Mouse (Mus musculus): ENCODE data around the gene Tmem217. TPM values are rescaled to one million over a fixed set of nuclear protein-coding genes. Genes with fewer than 3 reads are reported as not detected.

Gene Tmem217
- polyA plus RNA-seq, 1 experiment = not detected

DNA sequence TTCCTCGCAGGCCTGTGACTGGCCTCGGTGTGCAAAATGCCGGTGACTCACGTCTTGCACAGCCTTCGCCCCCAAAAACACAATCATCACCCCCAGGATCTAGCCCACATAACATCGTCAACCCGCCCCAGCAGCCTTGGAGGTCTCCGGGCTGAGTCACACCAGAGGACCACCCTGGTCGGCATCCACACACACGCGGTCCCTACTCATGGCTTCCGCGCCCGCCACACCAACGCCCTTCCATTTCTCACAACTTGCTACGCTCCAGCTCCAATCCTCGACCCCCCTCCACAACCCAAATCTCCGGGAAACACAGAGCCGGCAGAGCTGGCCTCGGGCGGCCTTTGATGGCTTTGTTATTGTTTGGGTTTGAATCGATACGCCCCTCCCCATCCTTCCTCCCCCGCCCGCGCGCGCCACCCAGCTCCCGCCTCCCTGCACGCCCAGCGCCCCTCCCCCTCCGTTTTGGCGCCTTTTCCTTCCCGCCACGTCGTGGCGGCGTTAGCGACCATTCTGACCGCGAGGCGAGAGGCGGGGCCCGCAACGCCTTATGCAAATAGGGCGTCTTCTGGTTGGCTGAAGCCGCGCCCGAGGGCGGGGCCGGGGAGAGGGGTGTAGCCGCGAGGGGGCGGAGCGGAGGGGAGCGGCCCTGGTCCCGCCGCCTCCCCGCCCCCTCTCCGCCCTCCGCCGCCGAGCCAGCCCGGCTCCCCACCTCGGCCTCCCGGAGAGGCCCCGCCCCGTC, 62.0 kb downstream of the Tmem217 start:
- TF ChIP-seq USF1 (IDR thresholded peaks at IDR 0.05; ENCODE audit: low read depth) (no peak), CEBPB (IDR thresholded peaks at IDR 0.05; ENCODE audit: low read depth) (no peak), CTCF (IDR thresholded peaks at IDR 0.05; ENCODE audit: control insufficient read depth, insufficient read depth, insufficient read length) (no peak), MAX (IDR thresholded peaks at IDR 0.05) (no peak), FOSL1 (IDR thresholded peaks at IDR 0.05; ENCODE audit: insufficient read depth, low read length, poor library complexity, severe bottlenecking) (no peak), MYOG (IDR thresholded peaks at IDR 0.05; ENCODE audit: control insufficient read depth, extremely low read depth, insufficient read length) (no peak), MYOD1 (IDR thresholded peaks at IDR 0.05; ENCODE audit: control insufficient read depth, insufficient read length, low read depth) (no peak)
- Histone ChIP-seq H3K36me3 (ENCODE audit: control insufficient read depth, insufficient read depth) (peaks cover 10% of the 10 kb centered on the region), H3ac (ENCODE audit: control insufficient read depth, insufficient read length, low read depth) (peak overlapping the region; percentile 70), H3K79me2 (ENCODE audit: control insufficient read depth, insufficient read depth) (peaks cover 13% of the 10 kb centered on the region), H3K4me3 (ENCODE audit: insufficient read depth, poor library complexity, severe bottlenecking) (peak overlapping the region; percentile 56), H3K27me3 (ENCODE audit: control insufficient read depth, insufficient read depth, insufficient read length) (no peaks in the 10 kb centered on the region), H3K79me3 (ENCODE audit: low read depth) (peaks cover 5% of the 10 kb centered on the region)

GRCm38 (mm10) chr17:29488978-29489970, 62.9 kb downstream of the Tmem217 start:
- Histone ChIP-seq H3K27me3 (ENCODE audit: control insufficient read depth, insufficient read depth, insufficient read length) (no peaks in the 10 kb centered on the region), H3K4me3 (ENCODE audit: insufficient read depth, poor library complexity, severe bottlenecking) (peak overlapping the region; percentile 42), H3K79me3 (ENCODE audit: low read depth) (peaks cover 5% of the 10 kb centered on the region), H3K36me3 (ENCODE audit: control insufficient read depth, insufficient read depth) (peaks cover 7% of the 10 kb centered on the region), H3K79me2 (ENCODE audit: control insufficient read depth, insufficient read depth) (peaks cover 13% of the 10 kb centered on the region), H3ac (ENCODE audit: control insufficient read depth, insufficient read length, low read depth) (peak overlapping the region; percentile 70)
- TF ChIP-seq FOSL1 (IDR thresholded peaks at IDR 0.05; ENCODE audit: insufficient read depth, low read length, poor library complexity, severe bottlenecking) (no peak), USF1 (IDR thresholded peaks at IDR 0.05; ENCODE audit: low read depth) (no peak), MYOD1 (IDR thresholded peaks at IDR 0.05; ENCODE audit: control insufficient read depth, insufficient read length, low read depth) (no peak), MYOG (IDR thresholded peaks at IDR 0.05; ENCODE audit: control insufficient read depth, extremely low read depth, insufficient read length) (no peak), MAX (IDR thresholded peaks at IDR 0.05) (no peak), CTCF (IDR thresholded peaks at IDR 0.05; ENCODE audit: control insufficient read depth, insufficient read depth, insufficient read length) (no peak), CEBPB (IDR thresholded peaks at IDR 0.05; ENCODE audit: low read depth) (no peak)

DNA sequence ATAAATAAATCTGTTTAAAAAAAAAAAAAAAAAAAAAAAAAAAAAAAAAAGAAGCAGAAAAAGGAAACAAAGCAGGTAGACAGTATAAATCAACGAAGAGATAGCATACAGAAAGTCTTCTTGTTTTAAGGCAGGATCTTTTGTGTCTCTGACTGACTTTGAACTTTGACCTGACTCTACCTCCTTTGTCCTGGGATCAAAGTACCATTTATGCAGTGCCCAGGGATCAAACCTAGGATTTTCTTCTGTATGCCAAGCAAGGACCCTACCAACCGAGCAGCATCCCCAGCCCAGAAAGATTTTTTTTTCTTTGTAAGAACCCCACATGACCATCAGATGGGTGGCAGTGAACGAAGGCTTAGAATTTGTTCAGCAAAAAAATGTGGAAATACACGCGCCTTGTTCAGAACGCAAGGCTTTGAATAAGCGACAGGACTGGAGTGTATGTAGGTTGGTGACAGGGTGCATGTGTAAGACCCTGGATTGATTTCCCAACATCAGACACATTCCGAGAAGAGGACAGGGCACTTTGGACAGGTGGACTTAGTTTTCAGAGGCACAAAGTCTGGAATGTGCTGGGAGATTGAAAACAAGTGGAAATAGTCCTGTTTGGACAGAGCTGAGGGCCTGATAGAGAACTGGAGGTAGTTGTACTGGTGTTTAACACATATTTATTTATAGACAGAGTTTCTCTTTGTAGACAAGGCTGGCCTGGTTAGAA, 63.8 kb downstream of the Tmem217 start:
- no peak for TF ChIP-seq MAX (IDR thresholded peaks at IDR 0.05)
- TF ChIP-seq MYOD1 (IDR thresholded peaks at IDR 0.05; ENCODE audit: control insufficient read depth, insufficient read length, low read depth) = no peak
- no peak for TF ChIP-seq FOSL1 (IDR thresholded peaks at IDR 0.05; ENCODE audit: insufficient read depth, low read length, poor library complexity, severe bottlenecking)
- no peak for TF ChIP-seq USF1 (IDR thresholded peaks at IDR 0.05; ENCODE audit: low read depth)
- no peak for TF ChIP-seq CTCF (IDR thresholded peaks at IDR 0.05; ENCODE audit: control insufficient read depth, insufficient read depth, insufficient read length)
- no peak for TF ChIP-seq CEBPB (IDR thresholded peaks at IDR 0.05; ENCODE audit: low read depth)
- no peak for TF ChIP-seq MYOG (IDR thresholded peaks at IDR 0.05; ENCODE audit: control insufficient read depth, extremely low read depth, insufficient read length)
- Histone ChIP-seq H3K79me3 (ENCODE audit: low read depth) (peaks cover 3% of the 10 kb centered on the region), H3K27me3 (ENCODE audit: control insufficient read depth, insufficient read depth, insufficient read length) (no peaks in the 10 kb centered on the region), H3K4me3 (ENCODE audit: insufficient read depth, poor library complexity, severe bottlenecking) (no peak overlapping the region), H3ac (ENCODE audit: control insufficient read depth, insufficient read length, low read depth) (no peak overlapping the region), H3K79me2 (ENCODE audit: control insufficient read depth, insufficient read depth) (peaks cover 9% of the 10 kb centered on the region), H3K36me3 (ENCODE audit: control insufficient read depth, insufficient read depth) (no peaks in the 10 kb centered on the region)

DNA sequence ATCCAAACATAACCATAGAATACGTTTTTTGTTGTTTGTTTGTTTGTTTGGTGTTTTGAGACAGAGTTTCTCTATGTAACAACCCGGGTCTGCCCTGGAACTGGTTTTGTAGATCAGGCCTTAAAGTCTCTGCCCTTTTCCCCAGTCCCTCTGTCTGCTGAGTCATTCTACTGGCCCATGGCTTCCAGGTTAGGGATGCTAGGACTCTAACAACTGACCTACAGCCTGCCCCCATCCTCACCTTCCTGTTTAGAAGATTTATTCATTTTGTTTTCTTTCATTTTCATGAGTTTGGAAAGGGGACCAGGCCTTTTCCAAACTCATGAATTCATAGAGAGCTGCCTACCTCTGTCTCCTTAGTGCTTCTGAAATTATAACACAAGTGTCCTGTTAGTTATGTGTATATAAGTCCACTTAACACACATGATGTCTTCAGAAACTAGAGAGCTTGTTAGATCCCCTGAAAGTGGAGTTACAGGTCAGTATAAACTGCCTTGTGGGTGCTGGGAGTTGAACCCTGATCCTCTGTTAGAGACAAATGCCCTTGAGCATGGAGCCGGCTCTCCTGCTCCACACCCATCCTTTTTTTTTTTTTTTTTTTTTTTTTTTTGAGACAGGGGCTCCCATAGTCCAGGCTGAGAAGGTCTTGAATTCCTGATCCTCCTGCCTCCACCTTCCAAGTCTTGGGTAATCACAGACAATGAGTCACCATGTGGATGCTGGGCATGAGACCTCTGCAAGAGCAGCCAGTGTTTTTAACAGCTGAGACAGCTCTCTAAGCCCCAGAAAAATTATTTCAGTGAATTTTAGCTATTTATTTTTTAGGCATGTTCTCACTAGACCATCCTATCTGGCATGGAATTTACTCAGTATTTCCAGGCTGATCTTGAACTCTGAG, 66.6 kb downstream of the Tmem217 start:
- Histone ChIP-seq H3K4me3 (ENCODE audit: insufficient read depth, poor library complexity, severe bottlenecking) (no peak overlapping the region), H3K79me2 (ENCODE audit: control insufficient read depth, insufficient read depth) (no peaks in the 10 kb centered on the region)
- TF ChIP-seq CEBPB (IDR thresholded peaks at IDR 0.05; ENCODE audit: low read depth) = peak; percentile 92
- no peak for TF ChIP-seq MYOG (IDR thresholded peaks at IDR 0.05; ENCODE audit: control insufficient read depth, extremely low read depth, insufficient read length)
- TF ChIP-seq FOSL1 (IDR thresholded peaks at IDR 0.05; ENCODE audit: insufficient read depth, low read length, poor library complexity, severe bottlenecking) = no peak
- TF ChIP-seq MAX (IDR thresholded peaks at IDR 0.05) = no peak
- no peak for TF ChIP-seq MYOD1 (IDR thresholded peaks at IDR 0.05; ENCODE audit: control insufficient read depth, insufficient read length, low read depth)
- TF ChIP-seq USF1 (IDR thresholded peaks at IDR 0.05; ENCODE audit: low read depth) = no peak
- TF ChIP-seq CTCF (IDR thresholded peaks at IDR 0.05; ENCODE audit: control insufficient read depth, insufficient read depth, insufficient read length) = no peak

More for the DNA sequence above, 66.6 kb downstream of the Tmem217 start:
- no peaks in the 10 kb centered on the region for H3K36me3 ChIP-seq (ENCODE audit: control insufficient read depth, insufficient read depth)
- H3K27me3 ChIP-seq (ENCODE audit: control insufficient read depth, insufficient read depth, insufficient read length) = no peaks in the 10 kb centered on the region
- H3K79me3 ChIP-seq (ENCODE audit: low read depth) = no peaks in the 10 kb centered on the region
- H3ac ChIP-seq (ENCODE audit: control insufficient read depth, insufficient read length, low read depth) = no peak overlapping the region
